In the genomic region with DNA sequence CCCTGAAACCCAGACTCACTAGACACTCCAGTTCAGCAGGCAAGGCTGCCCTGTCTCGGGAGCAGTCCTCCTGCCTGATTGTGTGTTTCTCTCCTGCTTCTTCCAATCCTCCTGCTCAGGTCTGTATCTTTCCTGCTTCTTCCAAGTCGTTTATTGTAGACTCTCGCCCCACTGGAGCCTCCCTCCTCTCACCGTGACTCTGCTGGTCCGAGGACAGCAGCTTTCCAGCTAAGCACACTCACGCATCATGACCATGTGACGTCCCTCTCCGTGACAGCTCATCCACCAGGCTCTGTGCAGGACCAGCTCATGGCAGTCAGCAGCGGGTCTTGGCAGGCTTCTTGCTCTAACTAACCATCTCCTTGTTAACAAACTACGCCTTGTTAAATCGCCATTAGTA, we compare ENCODE assay signal across 13 mouse cellular contexts. TPM values are rescaled to one million over a fixed set of nuclear protein-coding genes. Genes with fewer than 3 reads are reported as not detected.
DNase-seq lines count a peak whose midpoint lies in the region; ATAC-seq lines count a peak whose summit lies in the region.
"Had no signal": no experiment of that assay in that cellular context is flagged by ENCODE, and none has a peak within 500 bp of the region (broad histone marks: within the 10 kb centered on the region; RNA-seq: fewer than 3 reads in every experiment).

No protein-coding gene starts in this region.

- ATAC-seq in heart, embryonic 12.5 days (ENCODE audit: insufficient number of reproducible peaks, low FRiP score) = no peak
- no peak for ATAC-seq in megakaryocyte, adult 5-6 weeks (ENCODE audit: poor library complexity, severe bottlenecking)
- 0 out of 2 replicates have a peak, but pooled peaks have one; percentile 55 for ATAC-seq in embryonic facial prominence, embryonic 14.5 days (ENCODE audit: low read depth)

- DNase-seq in heart, embryonic 10.5 days (ENCODE audit: low spot score) = no peak
- DNase-seq in embryonic facial prominence, embryonic 14.5 days (ENCODE audit: low spot score) = no peak
- peak; percentile 14 for DNase-seq in right cerebral cortex, postnatal 4 days
- no peak for DNase-seq in natural killer cell, adult 2 months (ENCODE audit: low spot score in 2 of 2)
- DNase-seq in kidney, adult 18-20 months = no peak
- DNase-seq: heart, postnatal 10 days; kidney, postnatal 36 days had no signal

- 0 out of 2 replicates have a peak, but pooled peaks cover 4% of the 10 kb centered on the region for H3K4me1 ChIP-seq in heart, embryonic 12.5 days (replicated peaks)
- peaks cover 11% of the 10 kb centered on the region; the same call in 1 of the 2 replicates for H3K4me1 ChIP-seq in heart, embryonic 10.5 days
- peaks cover 33% of the 10 kb centered on the region for H3K4me1 ChIP-seq in megakaryocyte, embryonic 14.5 days
- H3K4me1 ChIP-seq in embryonic facial prominence, embryonic 14.5 days (ENCODE audit: control insufficient read depth, insufficient read depth, low read length) = no peaks in the 10 kb centered on the region
- H3K4me1 ChIP-seq: neural tube, embryonic 12.5 days; stomach, embryonic 15.5 days had no signal

- H3K4me2 ChIP-seq in heart, embryonic 12.5 days = peak overlapping the region; percentile 29; the same call in 1 of the 2 replicates
- no peak overlapping the region for H3K4me2 ChIP-seq in embryonic facial prominence, embryonic 14.5 days (ENCODE audit: low read depth, low read length)
- H3K4me2 ChIP-seq: liver, embryonic 15.5 days; neural tube, embryonic 12.5 days; stomach, embryonic 15.5 days had no signal

- H3K9ac ChIP-seq in heart, embryonic 12.5 days = no peak overlapping the region
- no peak overlapping the region for H3K9ac ChIP-seq in embryonic facial prominence, embryonic 14.5 days (ENCODE audit: low read depth, low read length)
- H3K9ac ChIP-seq: liver, embryonic 15.5 days; neural tube, embryonic 12.5 days; stomach, embryonic 15.5 days had no signal

- WGBS in heart, embryonic 12.5 days = 54% methylated on average over 11 of the region's 11 CpGs
- whole genome bisulfite sequencing in heart, embryonic 10.5 days = 61% methylated on average over 11 of the region's 11 CpGs
- WGBS in embryonic facial prominence, embryonic 14.5 days = 61% methylated on average over 11 of the region's 11 CpGs

- H3K36me3 ChIP-seq in heart, embryonic 12.5 days = no peaks in the 10 kb centered on the region
- no peaks in the 10 kb centered on the region for H3K36me3 ChIP-seq in heart, embryonic 10.5 days
- H3K36me3 ChIP-seq in megakaryocyte, embryonic 14.5 days (replicated peaks; ENCODE audit: low read length) = no peaks in the 10 kb centered on the region
- H3K36me3 ChIP-seq in embryonic facial prominence, embryonic 14.5 days (ENCODE audit: control insufficient read depth, insufficient read depth, low read length) = no peaks in the 10 kb centered on the region
- H3K36me3 ChIP-seq: liver, embryonic 15.5 days; neural tube, embryonic 12.5 days; stomach, embryonic 15.5 days had no signal

- no peak overlapping the region for H3K4me3 ChIP-seq in heart, embryonic 12.5 days
- no peak overlapping the region for H3K4me3 ChIP-seq in heart, embryonic 10.5 days
- peak overlapping the region; percentile 47 for H3K4me3 ChIP-seq in megakaryocyte, embryonic 14.5 days (replicated peaks)
- H3K4me3 ChIP-seq in embryonic facial prominence, embryonic 14.5 days (ENCODE audit: low read depth, low read length) = no peak overlapping the region
- H3K4me3 ChIP-seq: liver, embryonic 15.5 days; neural tube, embryonic 12.5 days; stomach, embryonic 15.5 days had no signal

- H3K9me3 ChIP-seq in heart, embryonic 12.5 days (replicated peaks) = no peaks in the 10 kb centered on the region
- no peaks in the 10 kb centered on the region for H3K9me3 ChIP-seq in heart, embryonic 10.5 days
- H3K9me3 ChIP-seq in megakaryocyte, embryonic 14.5 days = no peaks in the 10 kb centered on the region
- H3K9me3 ChIP-seq in embryonic facial prominence, embryonic 14.5 days (ENCODE audit: control insufficient read depth, low read length) = no peaks in the 10 kb centered on the region
- H3K9me3 ChIP-seq: liver, embryonic 15.5 days; neural tube, embryonic 12.5 days; stomach, embryonic 15.5 days had no signal

- no peaks in the 10 kb centered on the region for H3K27me3 ChIP-seq in heart, embryonic 12.5 days (replicated peaks)
- H3K27me3 ChIP-seq in heart, embryonic 10.5 days (ENCODE audit: insufficient read depth, poor library complexity, severe bottlenecking) = no peaks in the 10 kb centered on the region
- H3K27me3 ChIP-seq in megakaryocyte, embryonic 14.5 days (replicated peaks) = peaks cover 11% of the 10 kb centered on the region
- no peaks in the 10 kb centered on the region for H3K27me3 ChIP-seq in embryonic facial prominence, embryonic 14.5 days (replicated peaks; ENCODE audit: control insufficient read depth, insufficient read depth, low read length)
- H3K27me3 ChIP-seq: liver, embryonic 15.5 days; neural tube, embryonic 12.5 days; stomach, embryonic 15.5 days had no signal

- H3K27ac ChIP-seq in heart, embryonic 12.5 days (ENCODE audit: poor library complexity, severe bottlenecking) = no peak overlapping the region
- H3K27ac ChIP-seq in heart, embryonic 10.5 days = no peak overlapping the region
- H3K27ac ChIP-seq in embryonic facial prominence, embryonic 14.5 days (replicated peaks; ENCODE audit: low read depth, low read length) = no peak overlapping the region
- H3K27ac ChIP-seq: liver, embryonic 15.5 days; neural tube, embryonic 12.5 days; stomach, embryonic 15.5 days had no signal

RNA-seq across cellular contexts. Expression of a gene that starts 5.9 kb away (rescaled TPM):
- 0.10 TPM in 1 of 2 replicates, not detected in the other for polyA plus RNA-seq in heart, embryonic 12.5 days (2016; fragmentation: Nextera tagmentation; extraction: Ambion mirVana)
- polyA plus RNA-seq in heart, embryonic 10.5 days (2016; fragmentation: Nextera tagmentation; extraction: Ambion mirVana) = 0.09 and 0.33 TPM in 2 replicates
- 0.37 TPM in 1 of 2 replicates, not detected in the other for polyA plus RNA-seq in megakaryocyte, embryonic 14.5 days (2012; ENCODE audit: insufficient read depth, low replicate concordance)
- 0.07 TPM in 1 of 2 replicates, not detected in the other for total RNA-seq in megakaryocyte, adult 5-6 weeks (2015)
- not detected in 2 replicates for total RNA-seq in megakaryocyte, adult 5-6 weeks (2017)
- polyA plus RNA-seq in embryonic facial prominence, embryonic 14.5 days (2014; fragmentation: Nextera tagmentation; extraction: Ambion mirVana) = 0.32 and 0.35 TPM in 2 replicates

RNA-seq across cellular contexts. Expression of a gene that starts 56.0 kb away (rescaled TPM):
- polyA plus RNA-seq in heart, embryonic 12.5 days (2016; fragmentation: Nextera tagmentation; extraction: Ambion mirVana) = 31.3 and 32.2 TPM in 2 replicates
- 21.8 and 27.3 TPM in 2 replicates for polyA plus RNA-seq in heart, embryonic 10.5 days (2016; fragmentation: Nextera tagmentation; extraction: Ambion mirVana)
- polyA plus RNA-seq in megakaryocyte, embryonic 14.5 days (2012; ENCODE audit: insufficient read depth, low replicate concordance) = 2.0 and 2.2 TPM in 2 replicates
- 13.5 and 15.3 TPM in 2 replicates for total RNA-seq in megakaryocyte, adult 5-6 weeks (2015)
- total RNA-seq in megakaryocyte, adult 5-6 weeks (2017) = 7.9 and 10.3 TPM in 2 replicates
- polyA plus RNA-seq in embryonic facial prominence, embryonic 14.5 days (2014; fragmentation: Nextera tagmentation; extraction: Ambion mirVana) = 46.3 and 58.3 TPM in 2 replicates

RNA-seq across cellular contexts. Expression of a gene that starts 56.3 kb away (rescaled TPM):
- 5.7 and 6.6 TPM in 2 replicates for polyA plus RNA-seq in heart, embryonic 12.5 days (2016; fragmentation: Nextera tagmentation; extraction: Ambion mirVana)
- 7.7 and 8.4 TPM in 2 replicates for polyA plus RNA-seq in heart, embryonic 10.5 days (2016; fragmentation: Nextera tagmentation; extraction: Ambion mirVana)
- polyA plus RNA-seq in megakaryocyte, embryonic 14.5 days (2012; ENCODE audit: insufficient read depth, low replicate concordance) = 3.7 and 7.6 TPM in 2 replicates
- 2.8 and 4.2 TPM in 2 replicates for total RNA-seq in megakaryocyte, adult 5-6 weeks (2015)
- 2.3 and 3.3 TPM in 2 replicates for total RNA-seq in megakaryocyte, adult 5-6 weeks (2017)
- 9.9 and 10.1 TPM in 2 replicates for polyA plus RNA-seq in embryonic facial prominence, embryonic 14.5 days (2014; fragmentation: Nextera tagmentation; extraction: Ambion mirVana)
